Mouse (Mus musculus) CD8-positive naive resting alpha-beta T cell, adult 2 months (primary cell): Measurements from ENCODE around the gene Scamp3.

ENCODE experiments used
- DNase-seq, 2 experiments: peaks; one replicate each; pipeline ENCODE4 v3.0.0; 2022; ENCODE audit warnings: low read depth in 2 of 2, low spot score in 2 of 2

The Scamp3 gene

GRCm38 (mm10) chr3:89225918-89226317, 48.6 kb downstream of the Scamp3 start:
- no peak for DNase-seq

GRCm38 (mm10) chr3:89226361-89226760, 49.1 kb downstream of the Scamp3 start:
- no peak for DNase-seq

- no peak for DNase-seq
These were observed 49.6 kb downstream of the Scamp3 start, which contains the start of gene Mtx1 for GRCm38 (mm10) chr3:89226900-89227299. Gene Mtx1 (minus strand): TSS chr3:89227088.

GRCm38 (mm10) chr3:89227307-89228179, 50.3 kb downstream of the Scamp3 start:
- peak; percentile 75 to 76 for DNase-seq

GRCm38 (mm10) chr3:89228180-89228549, 50.9 kb downstream of the Scamp3 start:
- peak; percentile 73 to 82 for DNase-seq

- DNase-seq: no peak
These were observed 51.6 kb downstream of the Scamp3 start, which contains the start of gene Muc1 for GRCm38 (mm10) chr3:89228836-89229235. Gene Muc1 (plus strand): TSS chr3:89229057.

- DNase-seq: no peak
These were observed 52.0 kb downstream of the Scamp3 start for GRCm38 (mm10) chr3:89229276-89229675.

- DNase-seq: no peak
These were observed 53.3 kb downstream of the Scamp3 start for GRCm38 (mm10) chr3:89230561-89230960.

- no peak for DNase-seq
These were observed 54.1 kb downstream of the Scamp3 start for GRCm38 (mm10) chr3:89231345-89231744.

- DNase-seq: no peak
These were observed 54.6 kb downstream of the Scamp3 start for GRCm38 (mm10) chr3:89231772-89232275.
